Mouse (Mus musculus): ENCODE measurements at regions not wholly inside any gene's neighbourhood (a gene's known extent, or its start where the extent isn't known, plus 50 kb on each side); places are given as distances from the start of the nearest gene placed in this dataset.

DNA sequence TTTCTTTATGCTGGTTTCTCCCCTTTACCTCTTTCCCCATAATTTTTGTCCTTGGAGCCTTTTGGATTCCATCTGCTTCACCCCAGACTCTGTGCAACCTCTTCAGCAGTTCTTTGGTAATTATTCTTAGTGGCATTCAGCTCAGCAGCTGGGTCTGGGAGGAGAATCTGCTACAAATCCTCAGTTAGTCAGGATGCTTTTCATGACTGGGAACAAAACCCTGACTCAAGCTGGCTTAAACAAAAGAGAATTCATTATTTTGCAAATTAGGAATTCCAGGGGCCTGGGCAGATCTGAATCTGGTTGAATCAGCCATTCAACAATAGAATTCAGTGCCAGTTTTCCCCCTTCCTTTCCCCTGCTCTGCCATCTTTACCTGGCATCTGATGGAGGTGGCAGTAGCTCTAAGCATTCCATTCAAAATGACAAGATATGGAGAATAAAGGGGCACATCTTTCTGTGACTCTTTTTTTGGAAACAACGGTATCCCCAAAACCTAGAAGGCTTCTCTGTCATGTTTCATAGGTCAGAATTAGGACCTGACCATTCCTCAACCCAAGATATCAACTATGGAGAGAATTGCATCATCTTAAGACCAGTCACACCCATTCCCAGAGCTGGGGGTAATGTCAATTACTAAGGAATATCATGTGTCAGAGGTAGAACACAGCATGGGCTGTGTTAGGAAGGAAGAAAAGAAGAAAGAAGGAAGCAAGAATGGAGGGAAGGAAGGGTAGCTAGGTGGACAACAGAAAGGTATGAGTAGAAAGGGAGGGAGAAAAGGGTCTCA lies 227.2 kb upstream of the Gm21798 start:
- in situ Hi-C loops (cut with MboI, MseI), result no loop called here

DNA sequence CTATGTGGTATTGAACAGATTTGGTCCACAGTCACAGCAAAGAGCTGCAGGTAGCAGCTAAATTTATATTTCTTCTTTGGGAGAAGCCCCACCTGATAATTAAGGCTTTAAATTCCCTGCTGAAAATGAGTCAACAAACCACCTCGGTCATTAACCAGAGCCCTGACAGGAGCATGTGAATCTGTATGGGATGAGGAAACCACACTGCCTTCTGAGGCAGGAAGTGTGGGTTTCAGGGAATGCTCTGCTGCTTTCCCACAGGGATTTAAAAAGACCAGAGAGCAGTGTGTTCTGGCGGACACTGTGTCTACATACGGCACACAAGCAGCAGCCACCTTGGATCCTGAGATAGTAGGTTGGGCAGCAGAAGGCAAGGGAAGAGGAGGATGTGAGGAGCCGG lies 204.0 kb upstream of the Gm21798 start:
- in situ Hi-C loops (cut with MboI, MseI), result no loop called here

DNA sequence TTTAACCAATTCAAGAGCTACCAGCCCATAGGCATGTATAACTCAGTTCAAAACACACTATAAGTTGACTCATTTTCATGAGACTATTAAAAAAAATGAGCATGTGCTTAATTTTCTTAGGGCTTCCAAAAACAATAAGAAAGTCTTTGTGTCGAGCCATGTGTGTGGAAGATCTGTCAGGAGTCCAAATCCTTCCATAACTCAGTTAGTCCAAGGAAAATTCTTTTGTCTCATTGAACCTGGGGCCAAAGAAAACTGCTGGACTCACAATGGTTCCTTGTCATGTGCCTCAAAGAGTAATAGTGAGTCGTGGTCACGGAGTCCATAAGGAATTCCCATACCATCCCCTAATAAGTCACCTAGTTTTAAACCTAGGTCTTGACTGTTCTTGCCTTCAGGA lies 199.0 kb upstream of the Gm21798 start:
- in situ Hi-C loops (cut with MboI, MseI), result no loop called here

DNA sequence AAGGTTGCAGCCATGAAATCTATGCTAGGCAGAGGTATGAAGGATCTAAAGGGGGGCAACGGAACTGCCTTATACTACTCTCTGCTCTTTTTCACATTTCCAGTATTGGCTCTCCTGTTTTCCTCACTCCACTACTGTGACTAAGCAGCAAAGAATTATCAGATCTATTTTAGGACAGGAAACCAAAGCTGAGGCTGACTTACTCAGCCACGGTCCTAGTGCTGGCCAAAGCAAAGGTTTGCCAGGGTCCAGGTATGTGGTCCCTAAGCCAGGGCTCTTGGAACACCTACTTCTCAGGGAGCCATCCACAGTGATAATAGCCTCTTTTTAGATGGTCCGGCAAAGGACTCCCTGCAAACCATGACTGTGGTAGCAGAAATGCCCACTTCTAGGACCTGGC lies 195.6 kb upstream of the Gm21798 start:
- in situ Hi-C loops (cut with MboI, MseI), result no loop called here

DNA sequence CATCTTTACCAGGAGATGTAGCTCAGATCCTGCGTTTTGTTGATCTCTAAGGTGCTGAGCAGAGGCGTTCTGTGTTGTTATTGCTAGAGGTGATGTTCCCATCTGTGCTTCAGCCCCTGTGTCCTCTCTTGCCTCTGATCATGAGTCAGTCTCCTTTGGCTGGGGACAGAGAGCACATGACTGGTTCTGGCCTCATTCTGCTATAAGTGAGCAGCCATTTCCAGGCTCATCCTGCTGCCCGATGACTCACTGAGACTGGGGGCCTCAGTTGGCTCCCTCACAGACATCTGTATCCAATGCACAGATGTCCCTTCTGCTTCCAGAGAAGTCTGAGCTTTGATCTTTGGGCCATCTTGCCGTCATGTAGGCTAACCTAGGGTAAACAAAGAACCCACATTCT lies 194.9 kb upstream of the Gm21798 start:
- in situ Hi-C loops (cut with MboI, MseI), result no loop called here

DNA sequence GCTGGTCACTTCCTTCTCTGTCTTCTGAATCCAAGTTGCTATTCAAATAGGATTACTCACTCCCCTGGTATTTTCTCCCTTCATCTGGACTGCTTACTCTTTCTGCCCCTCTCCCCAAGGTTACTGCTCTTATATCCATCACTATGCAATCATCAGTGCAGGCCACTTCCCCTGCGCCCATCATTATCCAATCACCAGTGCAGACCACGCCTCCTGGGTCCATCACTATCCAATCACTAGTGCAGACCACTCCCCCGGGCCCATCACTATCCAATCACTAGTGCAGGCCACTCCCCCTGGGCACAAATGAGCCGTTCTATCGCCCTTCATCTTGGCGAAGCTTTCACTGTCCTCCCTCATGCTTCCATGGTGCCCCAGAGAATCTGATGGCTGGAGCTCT lies 191.1 kb upstream of the Gm21798 start:
- in situ Hi-C loops (cut with MboI, MseI), result loop anchor here (5.0 kb wide), 1 partner anchor 494 kb away; no protein-coding TSS in a partner anchor

DNA sequence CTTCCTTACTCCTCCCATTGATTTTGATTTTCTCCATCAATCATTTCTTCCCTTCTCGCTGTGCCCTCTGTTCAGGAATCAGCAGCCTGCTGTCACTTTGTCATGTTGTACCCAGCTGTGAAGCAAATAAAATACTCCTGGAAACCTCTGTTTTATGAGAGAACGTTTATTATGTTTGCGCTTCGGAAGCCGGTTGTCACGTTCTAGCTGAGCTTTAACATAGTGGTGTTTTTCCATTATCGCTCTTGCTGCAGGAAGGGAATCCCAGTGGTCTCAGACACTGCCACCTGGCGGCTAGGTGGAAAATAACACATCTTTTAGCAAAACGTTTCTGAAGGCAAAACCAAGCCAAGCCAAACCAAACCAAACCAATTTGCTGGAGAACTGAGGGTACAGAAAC lies 190.2 kb upstream of the Gm21798 start:
- in situ Hi-C loops (cut with MboI, MseI), result loop anchor here (5.0 kb wide), 1 partner anchor 495 kb away; no protein-coding TSS in a partner anchor

All from T-helper 1 cell (primary cell).